Mouse (Mus musculus) macrophage (primary cell): ENCODE measurements around the gene Lmtk3. TPM values are rescaled to one million over a fixed set of nuclear protein-coding genes. Genes with fewer than 3 reads are reported as not detected.
A peak's percentile ranks its signal among the peaks of the same experiment; 100 is the strongest.

Experiments used
- H3K27ac ChIP-seq: fragments of 350-480 bp; formaldehyde crosslinking; 2 replicates; pipeline ENCODE4 v1.9.0; 2021
- H3K36me3 ChIP-seq: fragments of 350-480 bp; formaldehyde crosslinking; 2 replicates; pipeline ENCODE4 v1.9.0; 2021; ENCODE audit errors: inconsistent target
- H3K4me3 ChIP-seq: fragments of 350-480 bp; formaldehyde crosslinking; 2 replicates; pipeline ENCODE4 v1.9.0; 2021; ENCODE audit errors: inconsistent target
- H3K79me2 ChIP-seq: fragments of 350-480 bp; formaldehyde crosslinking; 2 replicates; pipeline ENCODE4 v1.9.0; 2021; ENCODE audit errors: inconsistent target
- WGBS: methylation state at CpG from one replicate; pipeline ENCODE4 v1.1.7; 2026; ENCODE audit warnings: inconsistent platforms; ENCODE audit not compliant: missing documents; 5-methylcytosine and 5-hydroxymethylcytosine counted together
- polyA plus RNA-seq: library from polyadenylated mRNA; stranded (reverse); fragments of 250-400 nt; gene quantifications from 3 replicates; pipeline ENCODE4 v1.2.4, GENCODE M21; 2018; ENCODE audit warnings: inconsistent platforms
- total RNA-seq, 78 experiments: library from RNA; depleted of rRNA; stranded (reverse); fragments of 250-400 nt; gene quantifications; 1 replicate in 9 of 78; 2 replicates in 24 of 78; 3 replicates in 43 of 78; 4 replicates in 2 of 78; pipeline ENCODE4 v1.2.4; 2018; ENCODE audit warnings: inconsistent platforms in 56 of 78

Gene Lmtk3
- 1 to 10 TPM in 1 of 26 experiments, under 1 TPM in 5, not detected in 20; 0.16 to 1.1 (median 0.24) TPM for total RNA-seq (2018; cell fraction: chromatin; rRNA removed)
- total RNA-seq (2018; cell fraction: cytosol; rRNA removed): under 1 TPM in 14 of 26 experiments, not detected in 12; under 0.01 to 0.06 (median 0.04) TPM
- under 1 TPM in 3 of 26 experiments, not detected in 23; 0.10 to 0.36 (median 0.12) TPM for total RNA-seq (2018; cell fraction: nucleus; rRNA removed)
- 0.04 to 0.06 TPM in 2 of 3 replicates, not detected in the other for polyA plus RNA-seq

DNA sequence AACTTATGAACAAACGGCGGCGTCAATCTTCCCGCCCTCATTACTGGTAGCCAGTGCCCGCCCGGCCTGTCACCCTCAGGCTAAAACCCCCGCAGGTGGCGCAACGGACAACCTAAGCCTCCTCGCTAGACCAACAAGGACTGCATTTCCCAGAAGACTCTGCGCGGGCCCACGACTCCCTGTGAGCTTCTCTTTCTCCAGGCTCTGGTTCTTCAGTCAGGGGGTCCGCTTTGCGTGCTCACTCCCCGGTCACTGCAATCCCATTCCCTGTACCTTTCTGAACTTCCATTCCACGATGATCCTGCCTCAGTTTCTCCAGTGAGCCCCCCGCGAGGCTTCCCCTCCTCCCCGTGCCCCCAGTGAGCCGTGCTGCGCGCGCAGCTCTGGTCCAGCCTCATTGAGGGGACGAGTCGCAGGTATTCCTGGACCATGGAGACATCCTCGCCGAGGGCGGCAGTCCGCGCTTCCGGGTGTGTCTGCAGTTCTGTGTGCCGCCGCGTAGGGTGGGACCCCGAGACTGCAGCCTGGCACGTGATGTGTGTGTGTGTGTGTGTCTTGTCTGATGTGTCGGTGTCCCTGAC is at the start of gene Lmtk3:
TSS of gene Lmtk3 (plus strand) at position 228 of the 581 bp plus-strand sequence.
- 3% methylated on average over 32 of the region's 38 CpGs for WGBS
- Histone ChIP-seq H3K27ac (no peak within 1 kb of the TSS), H3K4me3 (peak within 1 kb of the TSS; percentile 17; the same call in 1 of the 2 replicates), H3K79me2 (no peaks in the 10 kb centered on the region), H3K36me3 (no peaks in the 10 kb centered on the region)

DNA sequence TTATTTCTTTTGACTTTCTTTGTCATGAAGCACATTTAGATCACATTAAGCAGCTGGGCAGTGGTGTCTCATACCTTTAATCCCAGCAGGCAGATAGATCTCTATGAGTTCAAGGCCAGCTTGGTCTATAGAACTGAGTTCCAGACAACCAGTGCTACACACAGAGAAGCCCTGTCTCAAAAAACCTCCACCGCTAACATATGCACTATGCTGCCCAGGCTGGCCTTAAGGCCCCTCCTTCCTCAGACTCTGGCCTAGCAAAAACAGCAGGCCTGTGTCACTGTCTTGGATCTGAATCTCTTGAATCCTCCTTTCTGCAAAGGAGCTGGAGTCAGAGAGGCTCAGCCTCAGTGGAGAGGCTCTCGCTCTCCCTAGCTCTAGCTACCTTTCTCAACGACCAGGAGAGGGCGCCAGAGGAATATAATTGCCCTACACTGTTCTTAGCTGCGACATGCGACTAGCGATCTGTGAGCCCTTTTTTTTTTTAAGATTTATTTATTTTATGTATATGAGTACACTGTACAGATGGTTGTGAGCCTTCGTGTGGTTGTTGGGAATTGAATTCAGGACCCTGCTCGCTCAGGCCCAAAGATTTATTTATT is 44.3 kb upstream of the Lmtk3 start:
- H3K27ac ChIP-seq: no peak overlapping the region
- WGBS: 8% methylated on average over 9 of the region's 9 CpGs
- no peak overlapping the region for H3K4me3 ChIP-seq
- no peaks in the 10 kb centered on the region for H3K79me2 ChIP-seq
- H3K36me3 ChIP-seq: no peaks in the 10 kb centered on the region

- Histone ChIP-seq H3K4me3 (no peak overlapping the region), H3K36me3 (no peaks in the 10 kb centered on the region), H3K27ac (no peak overlapping the region), H3K79me2 (no peaks in the 10 kb centered on the region)
- WGBS: 66% methylated on average over 7 of the region's 10 CpGs
Observed at GRCm38 (mm10) chr7:45739820-45740219, 43.7 kb upstream of the Lmtk3 start.

DNA sequence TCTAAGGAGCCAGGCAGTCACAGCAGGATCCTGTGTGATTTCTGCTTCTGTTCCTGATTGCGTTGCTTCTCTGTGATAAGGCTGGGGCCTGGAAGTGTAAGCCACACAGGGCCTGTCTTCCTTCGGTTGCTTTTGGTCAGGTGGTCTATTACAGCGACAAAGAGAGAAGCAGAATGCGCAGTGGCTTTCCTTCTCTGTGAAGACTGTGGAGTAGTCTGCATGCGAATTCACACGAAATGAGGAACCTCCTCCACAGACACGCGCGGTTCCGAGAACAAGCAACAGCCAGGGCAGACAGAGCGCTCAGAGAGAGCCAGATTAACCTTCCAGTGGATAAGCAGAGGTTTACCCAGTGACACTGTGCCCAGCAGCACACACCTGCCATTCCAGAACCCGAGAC is 42.2 kb upstream of the Lmtk3 start:
- H3K4me3 ChIP-seq: peak overlapping the region; percentile 49; the same call in 1 of the 2 replicates
- no peaks in the 10 kb centered on the region for H3K36me3 ChIP-seq
- H3K79me2 ChIP-seq: no peaks in the 10 kb centered on the region
- H3K27ac ChIP-seq: peak overlapping the region; percentile 65
- WGBS: 14% methylated on average over 10 of the region's 12 CpGs

GRCm38 (mm10) chr7:45741777-45742176 is 41.8 kb upstream of the Lmtk3 start:
- H3K79me2 ChIP-seq: no peaks in the 10 kb centered on the region
- 21% methylated on average over 11 of the region's 11 CpGs for WGBS
- peak overlapping the region; percentile 65 for H3K27ac ChIP-seq
- H3K36me3 ChIP-seq: no peaks in the 10 kb centered on the region
- H3K4me3 ChIP-seq: peak overlapping the region; percentile 49

GRCm38 (mm10) chr7:45742338-45742737 is 41.2 kb upstream of the Lmtk3 start:
- Histone ChIP-seq H3K79me2 (no peaks in the 10 kb centered on the region), H3K36me3 (no peaks in the 10 kb centered on the region), H3K27ac (peak overlapping the region; percentile 65), H3K4me3 (peak overlapping the region; percentile 49)
- 11% methylated on average over 19 of the region's 19 CpGs for WGBS

- no peak overlapping the region for H3K4me3 ChIP-seq
- 33% methylated on average over 2 of the region's 2 CpGs for WGBS
Observed at GRCm38 (mm10) chr7:45744387-45744786, 39.2 kb upstream of the Lmtk3 start.

DNA sequence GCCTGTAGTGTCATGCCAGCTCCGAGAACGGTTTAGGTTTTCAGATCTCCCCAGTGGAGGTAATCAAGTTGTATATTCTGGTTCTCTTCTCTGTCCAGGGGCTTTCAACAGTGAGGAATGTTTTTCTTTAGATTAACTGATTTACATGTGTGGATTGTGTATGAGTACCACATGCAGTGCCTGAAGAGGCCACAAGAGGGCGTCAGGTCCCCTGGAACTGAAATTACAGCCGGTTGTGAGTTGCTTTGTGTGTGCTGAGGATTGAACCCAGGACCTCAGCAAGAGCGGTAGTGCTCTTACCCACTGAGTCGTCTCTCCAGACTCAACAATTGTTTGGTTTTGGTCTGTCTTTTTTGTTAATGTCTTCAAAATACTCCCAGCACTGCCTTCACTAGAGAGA is 37.0 kb upstream of the Lmtk3 start:
- no peaks in the 10 kb centered on the region for H3K36me3 ChIP-seq
- H3K27ac ChIP-seq: no peak overlapping the region
- no peaks in the 10 kb centered on the region for H3K79me2 ChIP-seq
- no peak overlapping the region for H3K4me3 ChIP-seq
- WGBS: 91% methylated on average over 6 of the region's 6 CpGs

More at GRCm38 (mm10) chr7:45744387-45744786, 39.2 kb upstream of the Lmtk3 start:
- Histone ChIP-seq H3K36me3 (no peaks in the 10 kb centered on the region), H3K27ac (no peak overlapping the region), H3K79me2 (no peaks in the 10 kb centered on the region)

DNA sequence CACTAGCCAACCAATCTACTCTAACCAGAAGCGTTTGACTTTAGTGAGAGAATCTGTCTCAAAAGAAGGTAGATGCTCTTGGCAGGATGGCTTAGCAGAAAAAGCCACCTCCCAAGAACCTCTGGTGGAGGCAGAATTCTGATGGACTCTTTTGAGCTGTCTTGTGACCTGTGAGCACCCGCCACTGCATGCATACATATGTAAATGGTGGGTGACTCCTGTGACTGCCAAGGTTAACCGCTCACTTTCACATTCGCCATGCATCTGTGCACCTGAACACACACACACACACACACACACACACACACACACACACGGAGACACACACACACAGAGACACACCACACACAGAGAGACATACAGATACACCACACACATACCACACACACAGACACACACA is 36.1 kb upstream of the Lmtk3 start:
- 98% methylated on average over 5 of the region's 5 CpGs for WGBS
- Histone ChIP-seq H3K4me3 (no peak overlapping the region), H3K36me3 (no peaks in the 10 kb centered on the region), H3K27ac (no peak overlapping the region), H3K79me2 (no peaks in the 10 kb centered on the region)

- Histone ChIP-seq H3K79me2 (no peaks in the 10 kb centered on the region), H3K4me3 (no peak overlapping the region), H3K27ac (no peak overlapping the region), H3K36me3 (no peaks in the 10 kb centered on the region)
- WGBS: 62% methylated on average over 7 of the region's 7 CpGs
Observed at GRCm38 (mm10) chr7:45748110-45748509, 35.4 kb upstream of the Lmtk3 start.

- whole genome bisulfite sequencing: 41% methylated on average over 10 of the region's 10 CpGs
- Histone ChIP-seq H3K4me3 (no peak overlapping the region), H3K79me2 (no peaks in the 10 kb centered on the region), H3K36me3 (no peaks in the 10 kb centered on the region), H3K27ac (no peak overlapping the region)
Observed at GRCm38 (mm10) chr7:45749401-45749800, 34.1 kb upstream of the Lmtk3 start.

- 95% methylated on average over 9 of the region's 9 CpGs for WGBS
- no peak overlapping the region for H3K4me3 ChIP-seq
- no peaks in the 10 kb centered on the region for H3K79me2 ChIP-seq
- no peak overlapping the region for H3K27ac ChIP-seq
- no peaks in the 10 kb centered on the region for H3K36me3 ChIP-seq
Observed at GRCm38 (mm10) chr7:45750162-45750561, 33.4 kb upstream of the Lmtk3 start.

GRCm38 (mm10) chr7:45755703-45756102 is 27.8 kb upstream of the Lmtk3 start:
- H3K79me2 ChIP-seq: no peaks in the 10 kb centered on the region
- 96% methylated on average over 6 of the region's 6 CpGs for WGBS
- H3K4me3 ChIP-seq: no peak overlapping the region
- H3K27ac ChIP-seq: no peak overlapping the region
- H3K36me3 ChIP-seq: no peaks in the 10 kb centered on the region

GRCm38 (mm10) chr7:45759400-45759799 is 24.1 kb upstream of the Lmtk3 start:
- Histone ChIP-seq H3K27ac (no peak overlapping the region), H3K79me2 (no peaks in the 10 kb centered on the region), H3K36me3 (no peaks in the 10 kb centered on the region), H3K4me3 (no peak overlapping the region)
- 34% methylated on average over 25 of the region's 27 CpGs for WGBS

GRCm38 (mm10) chr7:45760151-45760550 is 23.4 kb upstream of the Lmtk3 start:
- Histone ChIP-seq H3K27ac (no peak overlapping the region), H3K79me2 (no peaks in the 10 kb centered on the region), H3K4me3 (no peak overlapping the region), H3K36me3 (no peaks in the 10 kb centered on the region)
- WGBS: 76% methylated on average over 5 of the region's 5 CpGs
